Mouse (Mus musculus) embryo, embryonic 11 days (tissue): ENCODE measurements around the gene Las1l.
"Not testable (repeated sequence)": the region's sequence is repeated elsewhere in the genome, so short reads cannot be mapped to it uniquely, and the experiment has no call there.

ENCODE experiments used
- DNase-seq: peaks from one replicate; pipeline ENCODE4 v3.0.0-alpha.2; 2015

The Las1l gene

DNA sequence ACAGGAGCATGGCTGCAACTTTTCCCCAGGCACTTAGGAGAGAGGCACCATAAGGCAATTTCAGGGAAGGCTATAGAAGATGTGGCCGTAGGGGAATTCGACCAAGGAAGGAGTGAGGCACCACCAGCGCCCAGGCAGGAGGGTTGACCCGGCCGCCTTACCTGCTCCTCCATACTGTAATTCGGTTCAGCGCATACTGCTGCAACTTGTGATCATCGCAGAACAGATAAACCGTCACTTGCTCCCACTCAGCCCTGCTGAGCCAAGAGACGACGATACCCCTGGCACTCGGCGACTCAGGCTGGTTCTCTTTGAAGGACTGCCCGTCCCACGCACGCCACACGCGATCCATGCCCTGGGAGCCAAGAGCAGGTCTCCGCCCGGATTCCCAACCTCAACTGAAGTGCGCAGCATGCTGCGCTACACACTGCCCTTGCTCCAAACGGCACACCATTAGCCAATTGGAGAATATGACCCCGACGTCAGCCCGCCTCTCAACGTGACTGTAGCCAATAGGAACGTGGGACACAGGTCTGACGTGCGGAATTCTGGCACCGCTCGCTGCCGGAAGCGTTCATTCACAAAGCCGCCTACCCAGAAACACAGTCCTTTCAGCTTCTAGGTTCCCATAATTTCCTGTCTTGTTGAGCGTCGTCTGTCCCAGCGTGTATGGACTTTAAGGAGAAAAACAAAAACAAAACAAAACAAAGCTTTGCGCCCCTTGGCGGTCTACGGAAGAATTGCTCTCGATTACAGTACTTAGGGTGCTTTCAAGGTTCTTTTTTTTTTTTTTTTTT is at the start of gene Las1l:
Gene Las1l (minus strand): TSS at position 466 of the 797 bp plus-strand sequence.
- DNase-seq, result peak; percentile 91

DNA sequence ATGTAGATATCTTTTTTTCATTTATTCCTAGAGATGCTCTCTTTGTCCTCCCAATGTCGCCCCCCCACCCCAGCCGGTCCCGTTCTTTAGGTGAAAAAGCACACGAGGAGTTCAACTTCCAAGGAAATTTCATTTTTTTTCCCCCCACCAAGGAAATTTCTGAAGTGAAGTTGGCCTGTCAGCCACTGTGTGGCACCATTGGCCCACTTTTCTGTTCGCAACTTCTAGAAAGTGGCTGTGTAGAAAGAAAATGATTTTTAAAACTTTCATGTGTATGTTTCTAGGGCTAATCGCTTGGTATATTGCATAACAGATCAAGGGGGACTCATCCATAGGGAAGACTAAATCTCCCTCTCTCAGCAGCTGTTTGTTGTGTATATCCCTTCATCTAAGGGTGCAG is 49.6 kb upstream of the Las1l start:
- DNase-seq, result peak; percentile 2

DNA sequence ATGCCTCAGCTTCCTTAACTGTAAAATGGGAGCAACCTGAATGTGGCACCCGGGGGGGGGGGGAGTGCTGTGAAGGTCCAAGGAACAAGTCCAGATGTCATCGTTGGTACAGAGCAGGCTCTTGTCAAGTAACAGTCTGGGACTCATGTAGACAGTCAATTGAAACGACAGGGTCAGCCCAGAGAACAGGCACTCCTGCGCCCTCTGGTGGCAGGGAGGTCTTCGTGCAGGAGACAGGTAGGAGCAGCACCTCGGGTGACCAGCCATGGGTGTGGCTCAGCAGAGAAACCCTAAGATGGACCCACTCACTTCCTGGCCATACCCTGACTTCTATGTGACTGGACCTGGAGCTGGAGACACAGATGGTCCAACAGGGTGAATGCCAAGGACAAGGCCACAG is 42.8 kb upstream of the Las1l start:
- no peak for DNase-seq

DNA sequence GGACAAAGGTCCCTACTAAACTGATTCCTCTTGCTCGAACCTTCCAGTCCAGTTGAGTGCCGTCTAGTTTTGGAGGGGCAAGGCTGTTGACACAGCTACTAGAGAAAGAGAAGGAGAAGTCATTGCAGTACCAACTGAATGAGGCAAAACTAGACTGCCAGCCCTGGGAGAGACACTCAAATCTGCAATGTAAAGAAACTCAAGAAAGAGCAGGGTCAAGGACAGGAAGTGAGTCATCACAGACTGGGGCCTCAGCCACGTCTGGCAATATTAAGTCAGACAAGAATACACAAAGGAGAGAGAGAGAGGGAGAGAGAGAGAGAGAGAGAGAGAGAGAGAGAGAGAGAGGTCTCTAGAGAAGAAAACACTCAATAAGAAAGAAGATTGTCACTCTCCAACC is 36.4 kb upstream of the Las1l start:
- DNase-seq, result no peak

DNA sequence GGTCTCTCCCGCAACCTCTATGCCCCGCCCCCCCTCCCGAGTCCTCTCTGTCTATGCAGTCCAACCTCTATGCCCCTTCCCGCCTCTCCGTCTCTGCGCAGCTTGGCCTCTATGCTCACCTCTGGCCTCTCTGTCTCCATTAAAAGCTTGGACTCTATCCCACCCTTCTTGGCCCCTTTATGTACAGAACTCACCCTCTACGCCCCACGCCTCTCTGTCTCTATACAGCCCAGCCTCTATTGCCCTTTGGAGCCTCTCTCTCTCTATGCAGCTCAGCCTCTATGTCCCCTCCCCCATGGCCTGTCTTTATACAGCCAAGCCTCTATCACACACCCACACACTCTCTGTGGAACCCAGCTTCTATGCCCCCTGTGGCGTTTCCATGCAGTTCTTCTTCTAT is 13.2 kb upstream of the Las1l start:
- peak; percentile 8 for DNase-seq

DNA sequence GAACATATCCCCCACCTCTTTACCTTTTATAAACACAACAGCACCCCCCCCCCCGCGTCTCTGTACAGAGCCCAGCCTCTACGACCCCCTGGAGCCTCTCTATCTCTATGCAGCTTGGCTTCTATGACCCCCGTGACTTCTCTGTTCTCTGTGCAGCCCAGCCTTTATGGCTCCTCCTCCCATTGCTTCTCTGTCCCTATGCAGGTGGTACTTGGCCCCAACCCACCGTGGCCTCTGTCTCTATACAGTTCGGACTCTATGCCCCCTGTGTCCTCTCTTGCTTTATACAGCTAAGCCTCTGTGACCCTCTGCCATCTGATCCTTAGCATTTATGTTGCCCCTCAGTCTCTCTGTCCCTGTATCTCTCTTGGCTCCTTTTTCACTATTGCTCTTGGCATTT is 12.4 kb upstream of the Las1l start:
- DNase-seq, result no peak

DNA sequence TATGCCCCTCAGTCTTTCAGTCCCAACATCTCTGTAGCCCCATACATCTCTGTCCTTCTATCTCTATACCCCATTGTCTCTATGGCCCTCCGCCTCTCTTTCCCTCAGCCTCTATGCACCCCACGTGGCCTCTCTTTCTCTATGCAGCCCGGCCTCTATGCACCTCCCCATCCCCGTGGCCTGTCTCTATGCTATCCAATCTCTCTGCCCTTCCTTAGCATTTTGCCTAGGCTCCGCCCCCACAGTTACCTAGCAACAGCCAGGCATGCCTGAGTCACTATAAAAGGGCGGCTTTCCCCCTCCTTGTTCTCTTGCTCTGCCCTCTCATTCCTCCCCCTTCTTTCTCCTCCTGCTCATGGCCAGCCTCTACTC is 11.8 kb upstream of the Las1l start:
- DNase-seq, result peak; percentile 92

DNA sequence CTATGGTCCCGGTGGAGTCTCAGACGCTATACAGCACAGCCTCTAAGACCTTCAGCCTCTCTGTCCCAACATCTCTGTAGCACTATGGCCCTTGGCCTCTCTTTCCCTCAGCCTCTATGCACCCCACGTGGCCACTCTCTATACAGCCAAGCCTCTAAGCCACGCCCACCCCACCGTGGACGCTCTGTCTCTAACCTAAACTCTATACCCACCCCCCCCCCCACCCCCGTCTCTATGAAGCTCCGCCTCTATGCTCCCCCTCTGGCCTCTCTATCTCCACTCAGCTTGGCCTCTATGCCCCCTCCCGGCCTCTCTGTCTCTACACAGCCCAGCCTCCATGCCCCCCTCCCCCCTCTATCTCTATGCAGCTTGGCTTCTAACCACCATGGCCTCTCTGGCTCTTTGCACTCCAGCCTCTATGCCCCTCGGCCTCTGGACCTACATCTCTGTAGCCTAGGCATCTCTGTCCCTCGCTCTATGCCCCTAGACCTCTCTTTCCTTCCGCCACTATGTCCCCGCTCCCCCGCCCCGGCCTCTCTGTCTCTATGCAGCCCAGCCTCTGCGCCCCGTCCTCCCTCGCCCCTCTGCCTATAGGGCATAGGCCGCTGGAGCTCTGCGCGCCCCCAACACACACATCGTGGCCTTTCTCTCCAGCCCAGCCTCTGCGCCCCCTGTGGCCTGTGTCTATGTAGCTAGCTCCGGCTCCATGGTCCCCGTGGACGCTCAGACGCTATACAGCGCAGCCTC is 11.3 kb upstream of the Las1l start:
- DNase-seq, result peak; percentile 86

DNA sequence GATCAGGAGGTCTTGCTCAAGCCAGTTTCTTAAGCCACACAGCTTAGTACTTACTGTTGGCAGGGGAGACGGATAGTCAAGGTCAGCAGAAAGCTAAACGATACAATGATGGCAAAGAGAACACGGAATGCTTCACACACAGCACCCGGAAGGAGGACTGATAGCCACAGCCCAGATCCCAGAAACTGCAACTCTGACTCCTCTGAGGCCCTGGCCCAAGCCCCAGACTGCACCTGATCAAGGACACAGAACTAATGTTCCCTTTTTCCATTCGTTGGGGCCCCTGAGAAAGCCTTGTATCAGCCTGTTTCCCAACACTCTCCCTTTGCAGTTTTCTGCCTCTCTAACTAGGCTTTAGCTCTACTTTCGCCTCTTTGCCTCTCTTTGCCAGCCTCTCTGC is 8.3 kb upstream of the Las1l start:
- no peak for DNase-seq

DNA sequence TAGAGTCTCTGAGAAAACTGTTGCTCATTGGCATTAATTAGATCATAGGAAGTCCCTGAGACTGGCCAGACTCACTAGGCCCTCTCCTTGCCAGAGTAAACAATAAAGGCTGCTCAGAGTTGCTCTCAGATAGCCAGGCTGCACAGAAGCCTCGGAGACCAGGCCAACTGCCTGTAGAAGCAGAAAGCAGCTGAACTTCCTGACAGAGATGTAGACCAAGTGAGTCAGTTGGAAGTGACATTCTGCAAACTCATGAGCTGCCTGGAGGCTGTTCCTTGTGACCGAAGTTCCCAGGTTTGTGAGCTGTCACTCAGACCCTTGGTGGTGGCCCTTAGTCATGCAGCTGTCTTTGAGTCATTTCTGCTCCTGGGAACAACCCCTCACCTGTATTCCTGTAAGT is 6.6 kb upstream of the Las1l start:
- no peak for DNase-seq

DNA sequence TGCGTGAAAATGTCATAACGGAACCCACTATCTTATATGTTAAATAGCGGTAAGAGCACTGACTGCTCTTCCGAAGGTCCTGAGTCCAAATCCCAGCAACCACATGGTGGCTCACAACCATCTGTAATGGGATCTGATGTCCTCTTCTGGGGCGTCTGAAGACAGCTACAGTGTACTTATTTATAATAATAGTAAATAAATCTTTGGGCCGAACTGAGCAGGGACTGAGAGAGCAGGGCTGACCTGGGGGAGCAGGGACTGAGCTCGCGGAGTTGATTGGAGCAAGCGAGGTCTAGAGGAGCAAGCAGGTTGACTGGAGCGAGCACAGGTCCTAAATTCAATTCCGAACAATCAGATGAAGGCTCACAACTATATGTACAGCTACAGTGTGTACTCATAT is 699 bp upstream of the Las1l start:
- DNase-seq, result not testable (repeated sequence)

DNA sequence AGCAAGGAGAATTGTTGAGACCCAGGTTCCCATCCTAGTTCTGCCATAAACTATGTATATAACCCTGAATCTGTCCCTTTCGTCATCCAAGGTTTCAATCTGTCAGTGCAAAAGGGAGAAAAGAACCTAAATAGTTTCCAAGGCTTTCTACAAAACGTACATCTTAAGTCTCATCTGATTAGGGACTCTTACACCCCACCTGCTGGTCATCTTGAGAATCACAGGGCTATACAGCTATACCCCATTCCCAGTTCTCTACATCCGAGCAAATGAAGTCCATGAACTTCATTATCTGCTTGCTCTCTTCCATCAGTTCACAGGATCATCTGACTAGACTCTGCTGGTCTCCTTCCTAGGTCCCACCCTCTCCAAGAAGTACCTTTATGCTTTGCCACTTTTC is 6.0 kb downstream of the Las1l start:
- peak; percentile 33 for DNase-seq

DNA sequence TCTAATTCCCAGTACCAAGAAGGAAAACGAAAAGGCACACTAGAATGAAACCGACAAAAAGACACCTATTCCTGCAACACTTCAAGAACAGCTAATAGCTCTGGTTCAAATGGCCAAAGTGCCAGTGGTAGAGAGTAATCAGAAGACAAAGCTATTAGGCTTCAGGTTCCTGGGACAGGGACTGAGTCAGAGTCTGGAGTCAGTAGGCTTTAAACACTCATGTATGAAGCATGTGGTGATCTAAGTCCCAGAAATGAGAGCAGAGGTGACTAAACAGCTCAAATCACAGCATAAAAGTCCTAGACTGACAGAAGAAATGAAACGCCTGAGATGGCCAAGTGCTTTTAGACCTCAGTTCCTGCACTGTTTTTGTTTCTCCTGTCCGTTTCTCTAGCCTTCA is 8.6 kb downstream of the Las1l start:
- no peak for DNase-seq

DNA sequence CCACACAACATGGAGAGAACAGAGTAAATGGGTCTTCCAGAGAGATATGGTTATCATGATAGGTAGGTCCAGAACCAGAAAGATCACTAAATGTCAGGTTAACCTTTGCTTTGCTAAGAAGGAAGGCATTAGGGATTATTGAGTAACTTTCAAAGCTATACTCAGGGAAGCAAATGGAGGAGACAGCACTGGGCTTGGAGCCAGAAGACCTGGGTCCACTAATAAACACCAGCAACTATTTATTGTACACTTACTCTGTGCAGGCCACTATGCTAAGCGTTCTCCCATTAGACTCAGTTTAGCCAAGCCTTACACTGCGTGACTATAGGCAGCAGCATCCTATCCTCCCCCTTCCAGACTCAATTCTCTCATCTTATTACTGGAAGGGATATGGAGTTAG is 11.3 kb downstream of the Las1l start:
- DNase-seq, result no peak

DNA sequence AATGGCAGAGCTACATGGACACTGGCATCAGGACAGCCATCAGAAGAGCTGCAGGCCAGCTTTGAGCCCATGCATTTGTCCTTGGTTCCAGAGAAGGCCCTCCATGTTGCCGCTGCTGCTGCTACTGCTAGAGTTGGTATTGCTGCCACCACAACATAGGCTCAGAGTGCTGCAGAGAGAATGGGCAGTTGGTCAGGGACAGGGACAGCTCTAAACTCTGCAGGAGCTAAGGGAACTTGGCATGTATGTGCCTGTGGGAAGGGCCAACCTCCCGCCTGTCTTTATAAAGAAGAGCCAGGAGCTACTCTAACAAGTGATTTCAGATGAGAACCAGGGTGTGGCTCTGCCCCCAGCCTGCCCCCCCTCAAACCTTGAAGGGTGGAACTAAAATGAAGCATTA is 21.3 kb downstream of the Las1l start:
- no peak for DNase-seq

DNA sequence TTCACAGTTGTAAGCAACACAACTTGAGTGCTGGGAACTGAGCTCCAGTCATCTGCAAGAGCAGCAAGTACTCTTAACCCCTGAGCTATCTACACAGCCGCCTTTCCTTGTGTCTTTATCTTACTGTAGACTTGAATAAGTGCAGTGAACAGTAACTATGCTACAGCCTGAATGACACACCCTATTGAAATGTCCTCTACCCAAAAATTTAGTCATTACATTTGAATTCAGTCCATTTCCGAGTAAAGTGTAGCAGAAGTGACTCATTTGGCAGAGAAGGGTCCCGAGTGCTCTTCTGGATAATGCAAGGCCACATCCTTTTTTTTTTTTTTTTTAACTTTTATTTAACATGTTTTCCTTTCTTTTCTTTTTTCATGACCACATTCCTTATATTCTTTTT is 54.0 kb downstream of the Las1l start:
- DNase-seq, result no peak
